Mouse (Mus musculus) heart, embryonic 12.5 days (tissue): ENCODE measurements around the gene Itga8. TPM values are rescaled to one million over a fixed set of nuclear protein-coding genes. Genes with fewer than 3 reads are reported as not detected.

Experiments used
- ATAC-seq: fragments of 200-750 bp; cut with Nextera tagmentation; 2 replicates; pipeline ENCODE4 v1.8.0; 2017; ENCODE audit warnings: moderate TSS enrichment, moderate library complexity; ENCODE audit not compliant: insufficient number of reproducible peaks, low FRiP score
- H3K27ac ChIP-seq: fragments of 300-500 bp; sonication (generic); 2 replicates; pipeline ENCODE4 v1.5.1; 2016; ENCODE audit warnings: mild to moderate bottlenecking, moderate library complexity; ENCODE audit not compliant: poor library complexity, severe bottlenecking
- H3K27me3 ChIP-seq: fragments of 300-500 bp; sonication (generic); replicated peaks from 2 replicates; pipeline ENCODE4 v1.6.1; 2016; ENCODE audit warnings: mild to moderate bottlenecking, moderate library complexity
- H3K36me3 ChIP-seq: fragments of 300-500 bp; sonication (generic); 2 replicates; pipeline ENCODE4 v1.6.1; 2016; ENCODE audit warnings: mild to moderate bottlenecking, moderate library complexity
- H3K4me1 ChIP-seq: fragments of 300-500 bp; sonication (generic); replicated peaks from 2 replicates; pipeline ENCODE4 v1.6.1; 2016; ENCODE audit warnings: mild to moderate bottlenecking
- H3K4me2 ChIP-seq: fragments of 300-500 bp; sonication (generic); 2 replicates; pipeline ENCODE4 v1.6.1; 2016; ENCODE audit warnings: mild to moderate bottlenecking, moderate library complexity
- H3K4me3 ChIP-seq: fragments of 300-500 bp; sonication (generic); 2 replicates; pipeline ENCODE4 v1.5.1; 2016; ENCODE audit warnings: mild to moderate bottlenecking
- H3K9ac ChIP-seq: fragments of 300-500 bp; sonication (generic); 2 replicates; pipeline ENCODE4 v1.6.1; 2016; ENCODE audit warnings: mild to moderate bottlenecking, moderate library complexity
- H3K9me3 ChIP-seq: fragments of 300-500 bp; sonication (generic); replicated peaks from 2 replicates; pipeline ENCODE4 v1.6.1; 2016; ENCODE audit warnings: mild to moderate bottlenecking, moderate library complexity
- WGBS: fragments of 180-500 bp; shearing (Covaris S2); methylation state at CpG from one replicate; pipeline ENCODE4 v1.1.7; 2016; 5-methylcytosine and 5-hydroxymethylcytosine counted together
- polyA plus RNA-seq: library from polyadenylated mRNA; unstranded; fragments of >200 nt; fragmentation: Nextera tagmentation; extraction: Ambion mirVana; gene quantifications from 2 replicates; pipeline ENCODE4 v1.2.1, GENCODE M21; 2016

Itga8 gene
- polyA plus RNA-seq, 1 experiment from 2014 or later = 11.7 TPM

DNA sequence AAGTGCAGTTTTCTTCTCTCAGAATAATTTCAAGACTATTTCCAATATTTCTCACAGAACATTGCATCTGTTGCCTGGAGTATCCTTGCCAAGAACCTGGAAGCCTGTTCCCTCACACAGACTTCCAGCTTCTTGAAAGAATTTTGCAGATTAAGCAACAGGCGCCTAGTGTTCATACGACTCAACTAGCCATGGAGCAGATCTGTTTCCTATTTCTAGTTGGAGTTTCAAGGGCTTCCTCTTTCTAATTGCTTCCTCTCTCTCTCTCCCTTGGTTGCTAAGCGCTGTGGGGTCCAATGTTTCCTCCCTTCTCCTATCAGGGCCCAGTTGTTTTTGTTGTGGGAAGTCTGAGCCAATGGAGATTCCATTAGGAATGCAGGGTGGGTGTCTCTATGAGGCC is 7.7 kb downstream of the Itga8 start:
- Histone ChIP-seq H3K4me3 (no peak overlapping the region), H3K9ac (no peak overlapping the region), H3K36me3 (no peaks in the 10 kb centered on the region), H3K4me1 (no peaks in the 10 kb centered on the region), H3K4me2 (no peak overlapping the region), H3K27me3 (no peaks in the 10 kb centered on the region), H3K9me3 (no peaks in the 10 kb centered on the region), H3K27ac (no peak overlapping the region)
- no peak for ATAC-seq
- 54% methylated on average over 3 of the region's 3 CpGs for WGBS

- no peaks in the 10 kb centered on the region for H3K4me1 ChIP-seq
Measured at GRCm38 (mm10) chr2:12293458-12293857, 8.3 kb downstream of the Itga8 start.

GRCm38 (mm10) chr2:12292023-12292820 is 9.5 kb downstream of the Itga8 start:
- Histone ChIP-seq H3K27ac (no peak overlapping the region), H3K36me3 (no peaks in the 10 kb centered on the region), H3K4me1 (no peaks in the 10 kb centered on the region), H3K9me3 (no peaks in the 10 kb centered on the region), H3K4me2 (no peak overlapping the region), H3K4me3 (no peak overlapping the region), H3K9ac (no peak overlapping the region), H3K27me3 (no peaks in the 10 kb centered on the region)
- ATAC-seq = no peak
- 57% methylated on average over 8 of the region's 8 CpGs for WGBS

More at GRCm38 (mm10) chr2:12293458-12293857, 8.3 kb downstream of the Itga8 start:
- no peak for ATAC-seq
- H3K9ac ChIP-seq = no peak overlapping the region
- H3K27me3 ChIP-seq = no peaks in the 10 kb centered on the region
- H3K4me2 ChIP-seq = no peak overlapping the region
- H3K27ac ChIP-seq = no peak overlapping the region
- no peak overlapping the region for H3K4me3 ChIP-seq
- 35% methylated on average over 8 of the region's 8 CpGs for WGBS
- no peaks in the 10 kb centered on the region for H3K9me3 ChIP-seq
- no peaks in the 10 kb centered on the region for H3K36me3 ChIP-seq

DNA sequence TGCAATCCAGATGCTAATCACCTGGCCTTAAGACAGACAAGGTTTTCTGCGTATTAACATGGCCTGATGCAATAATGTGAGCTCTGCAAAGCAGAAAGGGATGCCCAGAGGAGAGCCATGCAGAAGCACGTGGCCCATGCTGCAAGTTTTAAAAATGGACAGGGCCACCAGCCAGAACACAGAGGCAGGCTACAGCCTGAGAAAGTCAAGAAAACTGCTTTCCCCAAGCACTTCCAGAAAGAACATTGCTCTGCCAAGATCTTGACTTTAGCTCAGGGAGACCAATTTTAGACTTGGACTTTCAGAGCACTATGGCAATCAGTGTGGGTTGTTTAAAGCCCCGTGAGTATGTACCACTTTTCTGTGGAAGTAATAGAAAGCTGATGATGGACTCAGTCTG is 11.5 kb downstream of the Itga8 start:
- Histone ChIP-seq H3K4me2 (no peak overlapping the region), H3K27me3 (no peaks in the 10 kb centered on the region), H3K4me3 (no peak overlapping the region), H3K36me3 (no peaks in the 10 kb centered on the region), H3K9ac (no peak overlapping the region), H3K4me1 (no peaks in the 10 kb centered on the region), H3K9me3 (no peaks in the 10 kb centered on the region), H3K27ac (no peak overlapping the region)
- 81% methylated on average over 3 of the region's 3 CpGs for WGBS
- ATAC-seq = no peak

DNA sequence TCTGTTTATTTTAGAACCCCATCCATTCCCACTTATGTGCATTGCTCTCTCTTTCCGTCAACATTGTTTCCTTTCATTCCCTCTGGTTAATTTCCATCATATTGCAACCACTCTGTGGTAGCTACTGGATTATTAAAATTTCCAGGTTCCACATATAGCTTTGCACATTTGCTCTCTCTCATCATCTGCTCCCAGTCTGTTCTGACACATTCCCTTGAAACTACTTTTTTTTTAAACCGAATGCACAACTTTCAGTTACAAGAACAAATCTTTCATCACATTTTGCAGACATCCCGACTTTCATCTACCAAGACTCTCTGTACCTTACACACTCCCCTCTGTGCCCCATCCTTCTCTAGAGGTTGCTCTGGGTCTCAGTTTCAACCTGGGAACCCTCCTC is 13.9 kb downstream of the Itga8 start:
- WGBS = 80% methylated on average over 3 of the region's 3 CpGs

GRCm38 (mm10) chr2:12280664-12281063 is 21.1 kb downstream of the Itga8 start:
- Histone ChIP-seq H3K27me3 (no peaks in the 10 kb centered on the region), H3K4me3 (no peak overlapping the region), H3K4me1 (no peaks in the 10 kb centered on the region), H3K9ac (no peak overlapping the region), H3K27ac (no peak overlapping the region), H3K4me2 (no peak overlapping the region), H3K36me3 (no peaks in the 10 kb centered on the region), H3K9me3 (no peaks in the 10 kb centered on the region)
- no peak for ATAC-seq
- 93% methylated on average over 1 of the region's 1 CpGs for WGBS

More for the DNA sequence above, 13.9 kb downstream of the Itga8 start:
- Histone ChIP-seq H3K4me1 (no peaks in the 10 kb centered on the region), H3K4me3 (no peak overlapping the region), H3K4me2 (no peak overlapping the region), H3K27ac (no peak overlapping the region), H3K9me3 (no peaks in the 10 kb centered on the region), H3K9ac (no peak overlapping the region), H3K27me3 (no peaks in the 10 kb centered on the region), H3K36me3 (no peaks in the 10 kb centered on the region)
- no peak for ATAC-seq

DNA sequence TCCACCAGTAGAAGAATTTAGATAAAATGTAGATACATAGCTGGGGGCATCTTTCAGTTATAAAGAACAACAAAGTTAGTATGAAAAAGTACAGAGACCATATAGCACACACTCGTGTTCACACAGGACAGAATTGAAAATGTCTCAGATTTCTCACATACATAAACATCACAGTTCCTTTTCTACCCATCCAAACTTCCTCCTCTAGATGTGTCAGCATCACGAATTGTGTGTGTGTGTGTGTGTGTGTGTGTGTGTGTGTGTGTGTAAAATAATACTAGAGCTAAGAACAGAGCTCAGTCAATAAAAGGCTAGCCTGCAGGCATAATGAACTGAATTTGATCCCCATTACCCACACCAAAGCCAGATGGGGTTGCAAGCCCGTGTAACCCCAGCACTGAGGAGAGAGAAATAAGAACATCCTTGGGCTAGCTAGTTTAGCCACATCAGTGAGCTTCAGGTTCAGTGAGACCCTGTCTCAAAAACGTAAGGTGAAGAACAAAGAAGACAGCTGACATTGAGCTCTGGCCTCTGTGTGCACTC is 22.6 kb downstream of the Itga8 start:
- H3K4me1 ChIP-seq = no peaks in the 10 kb centered on the region
- no peaks in the 10 kb centered on the region for H3K27me3 ChIP-seq
- no peaks in the 10 kb centered on the region for H3K36me3 ChIP-seq
- WGBS = 64% methylated on average over 4 of the region's 4 CpGs
- no peak for ATAC-seq
- H3K9me3 ChIP-seq = no peaks in the 10 kb centered on the region
- no peak overlapping the region for H3K27ac ChIP-seq
- H3K4me2 ChIP-seq = no peak overlapping the region
- no peak overlapping the region for H3K9ac ChIP-seq
- H3K4me3 ChIP-seq = no peak overlapping the region

GRCm38 (mm10) chr2:12256635-12257317 is 44.9 kb downstream of the Itga8 start:
- ATAC-seq = no peak
- Histone ChIP-seq H3K9me3 (no peaks in the 10 kb centered on the region), H3K4me3 (no peak overlapping the region), H3K36me3 (no peaks in the 10 kb centered on the region), H3K27ac (no peak overlapping the region), H3K9ac (no peak overlapping the region), H3K4me1 (no peaks in the 10 kb centered on the region), H3K27me3 (no peaks in the 10 kb centered on the region), H3K4me2 (no peak overlapping the region)
- WGBS = 79% methylated on average over 2 of the region's 2 CpGs

- no peak overlapping the region for H3K4me2 ChIP-seq
- WGBS = 82% methylated on average over 2 of the region's 2 CpGs
- no peaks in the 10 kb centered on the region for H3K9me3 ChIP-seq
- H3K36me3 ChIP-seq = no peaks in the 10 kb centered on the region
- no peak for ATAC-seq
- no peaks in the 10 kb centered on the region for H3K4me1 ChIP-seq
- H3K27ac ChIP-seq = no peak overlapping the region
- H3K9ac ChIP-seq = no peak overlapping the region
- no peak overlapping the region for H3K4me3 ChIP-seq
- H3K27me3 ChIP-seq = no peaks in the 10 kb centered on the region
Measured at GRCm38 (mm10) chr2:12255901-12256300, 45.8 kb downstream of the Itga8 start.

- H3K4me3 ChIP-seq = no peak overlapping the region
- H3K9ac ChIP-seq = no peak overlapping the region
- no peak overlapping the region for H3K27ac ChIP-seq
- no peaks in the 10 kb centered on the region for H3K36me3 ChIP-seq
- no peak overlapping the region for H3K4me2 ChIP-seq
- H3K27me3 ChIP-seq = no peaks in the 10 kb centered on the region
- H3K4me1 ChIP-seq = no peaks in the 10 kb centered on the region
- WGBS = 83% methylated on average over 3 of the region's 3 CpGs
- H3K9me3 ChIP-seq = no peaks in the 10 kb centered on the region
- ATAC-seq = no peak
Measured at GRCm38 (mm10) chr2:12235345-12235744, 66.4 kb downstream of the Itga8 start.

- Histone ChIP-seq H3K4me1 (peaks cover 12% of the 10 kb centered on the region), H3K4me3 (no peak overlapping the region), H3K27me3 (no peaks in the 10 kb centered on the region), H3K9ac (no peak overlapping the region), H3K36me3 (no peaks in the 10 kb centered on the region), H3K27ac (no peak overlapping the region), H3K4me2 (no peak overlapping the region), H3K9me3 (no peaks in the 10 kb centered on the region)
- WGBS = 82% methylated on average over 2 of the region's 2 CpGs
- ATAC-seq = no peak
Measured at GRCm38 (mm10) chr2:12229721-12230120, 72.0 kb downstream of the Itga8 start.
